Mouse (Mus musculus): Measurements from ENCODE around the gene Pdxdc1. TPM values are rescaled to one million over a fixed set of nuclear protein-coding genes. Genes with fewer than 3 reads are reported as not detected.
"Not testable (repeated sequence)": the region's sequence is repeated elsewhere in the genome, so short reads cannot be mapped to it uniquely, and the experiment has no call there.

Gene Pdxdc1
- polyA plus RNA-seq, 1 experiment from 2014 or later, result 83.6 TPM

DNA sequence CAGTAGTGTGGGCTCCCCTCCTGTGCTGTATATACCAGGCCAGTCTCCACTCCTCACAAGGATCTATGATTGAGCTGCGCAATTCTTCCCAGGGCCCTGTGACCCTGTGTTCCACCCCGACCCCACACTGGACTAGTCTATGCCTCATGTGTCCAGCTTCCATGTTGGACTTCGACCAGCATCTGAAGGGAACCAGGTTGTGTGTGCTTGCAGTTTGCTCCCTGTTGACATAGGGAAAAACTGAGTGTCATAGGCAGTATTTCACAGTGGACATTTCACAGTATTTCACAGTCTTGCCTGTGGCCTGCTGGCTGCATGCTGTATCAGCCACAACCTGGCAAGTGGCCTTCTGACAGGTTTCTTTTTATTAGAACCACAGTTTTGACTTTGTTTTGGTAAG is 89.7 kb downstream of the Pdxdc1 start:
- DNase-seq (ENCODE audit: low read depth, low spot score) (no peak), ATAC-seq (no peak)
- in situ Hi-C loops (cut with MboI; ENCODE audit: low pct_unique_long_range_greater_than_20kb), result no loop called here
- CTCF ChIA-PET, result no interaction called here
- POLR2A ChIA-PET, result interaction anchor here (0.6 kb wide), 2 partner anchors 65 to 524 kb away, joined by 3 read pairs; no protein-coding TSS in a partner anchor
- no peak for TF ChIP-seq CTCF (IDR thresholded peaks at IDR 0.05)
- H3K27me3 ChIP-seq, result no peaks in the 10 kb centered on the region

DNA sequence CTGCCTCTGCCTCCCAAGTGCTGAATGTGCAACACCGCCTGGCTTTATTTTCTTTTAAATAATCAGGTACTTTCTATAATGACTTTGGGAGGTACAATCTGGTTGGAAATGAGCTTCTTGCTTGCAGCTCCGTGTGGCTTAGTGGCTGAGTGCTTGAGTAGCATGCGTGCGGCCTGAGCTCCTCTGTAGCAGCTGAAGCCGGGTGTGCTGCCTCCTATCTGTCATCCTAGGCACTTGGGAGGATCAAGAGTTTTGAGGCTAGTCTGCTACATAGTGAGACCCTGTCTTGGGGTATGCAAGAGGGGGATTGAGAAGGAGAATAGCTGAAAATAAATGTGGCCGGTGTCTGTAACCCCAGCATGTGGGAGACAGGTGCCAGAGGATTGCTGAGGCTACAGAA is 90.8 kb downstream of the Pdxdc1 start:
- DNase-seq (ENCODE audit: low read depth, low spot score), result no peak
- CTCF ChIA-PET, result no interaction called here
- TF ChIP-seq CTCF (IDR thresholded peaks at IDR 0.05), result no peak
- in situ Hi-C loops (cut with MboI; ENCODE audit: low pct_unique_long_range_greater_than_20kb), result no loop called here
- ATAC-seq, result no peak
- POLR2A ChIA-PET, result interaction anchor here (0.7 kb wide), 1 partner anchor 9 kb away, joined by 5 read pairs; no protein-coding TSS in a partner anchor
- H3K27me3 ChIP-seq, result no peaks in the 10 kb centered on the region

DNA sequence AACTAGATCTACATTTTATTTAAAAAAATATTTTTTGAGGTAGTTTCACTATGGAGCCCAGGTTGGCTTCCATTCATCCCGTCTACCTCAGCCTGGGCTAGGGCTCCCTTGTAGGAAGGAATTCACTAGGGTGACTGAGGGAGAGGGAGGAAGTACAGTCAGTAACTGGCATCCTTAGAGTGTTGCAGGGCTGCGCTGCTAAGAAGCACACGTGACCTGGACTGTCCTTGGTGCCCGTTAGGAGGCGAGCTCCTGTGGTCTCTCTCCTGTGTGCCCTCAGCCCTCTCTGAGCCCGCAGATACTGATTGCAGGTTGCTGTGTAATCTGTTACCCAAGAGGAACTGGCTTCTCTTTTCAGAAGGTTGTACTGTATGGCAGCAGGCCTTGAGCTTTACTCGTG is 94.5 kb downstream of the Pdxdc1 start:
- ChIA-PET CTCF (no interaction called here), POLR2A (interaction anchor here (0.9 kb wide), 1 partner anchor 10 kb away, joined by 3 read pairs; the partner anchor contains the start of gene Ntan1)
- DNase-seq (ENCODE audit: low read depth, low spot score) (no peak), ATAC-seq (no peak)
- in situ Hi-C loops (cut with MboI; ENCODE audit: low pct_unique_long_range_greater_than_20kb), result no loop called here
- H3K27me3 ChIP-seq, result no peaks in the 10 kb centered on the region
- TF ChIP-seq CTCF (IDR thresholded peaks at IDR 0.05), result no peak

DNA sequence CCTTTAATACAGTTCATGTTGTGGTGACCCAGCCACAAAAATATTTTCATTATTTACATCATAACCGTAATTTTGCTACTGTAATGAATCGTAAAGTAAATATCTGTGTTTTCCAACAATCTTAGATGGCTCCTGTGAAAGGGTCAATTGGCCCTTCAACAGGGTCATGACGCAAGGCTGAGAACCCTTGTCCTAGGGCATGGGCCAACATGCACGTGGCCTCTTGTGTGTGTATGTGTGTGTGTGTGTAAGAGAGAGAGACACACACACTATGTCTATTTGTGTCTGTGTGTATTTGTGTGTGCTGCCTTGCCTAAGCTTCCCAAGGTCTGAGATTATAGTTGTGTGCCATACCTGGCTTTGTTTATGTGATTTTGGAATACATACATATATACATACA is 95.3 kb downstream of the Pdxdc1 start:
- no peaks in the 10 kb centered on the region for H3K27me3 ChIP-seq
- no peak for DNase-seq (ENCODE audit: low read depth, low spot score)
- ChIA-PET CTCF (no interaction called here), POLR2A (no interaction called here)
- in situ Hi-C loops (cut with MboI; ENCODE audit: low pct_unique_long_range_greater_than_20kb), result no loop called here
- TF ChIP-seq CTCF (IDR thresholded peaks at IDR 0.05), result no peak
- ATAC-seq, result no peak

DNA sequence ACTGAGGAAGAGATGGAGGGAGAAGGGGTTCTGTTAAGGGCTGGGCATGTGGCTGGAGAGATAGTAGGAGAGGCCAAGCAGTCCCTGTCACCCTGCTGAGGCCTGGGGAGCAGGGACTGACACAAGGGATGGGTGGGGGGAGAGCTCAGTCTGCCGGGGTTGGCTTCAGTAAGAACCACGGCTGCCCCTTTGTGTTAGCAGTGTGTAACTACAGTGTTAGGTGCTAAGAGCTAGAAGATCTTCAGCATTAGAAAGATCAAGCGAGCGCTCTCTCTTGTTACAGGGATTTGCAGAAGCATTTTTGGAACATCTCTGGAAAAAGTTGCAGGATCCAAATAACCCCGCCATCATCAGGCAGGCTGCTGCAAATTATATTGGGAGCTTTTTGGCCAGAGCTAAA is 98.3 kb downstream of the Pdxdc1 start:
- ATAC-seq (no peak), DNase-seq (ENCODE audit: low read depth, low spot score) (no peak)
- in situ Hi-C loops (cut with MboI; ENCODE audit: low pct_unique_long_range_greater_than_20kb), result no loop called here
- H3K27me3 ChIP-seq, result no peaks in the 10 kb centered on the region
- POLR2A ChIA-PET, result no interaction called here
- CTCF ChIA-PET, result no interaction called here
- no peak for TF ChIP-seq CTCF (IDR thresholded peaks at IDR 0.05)

DNA sequence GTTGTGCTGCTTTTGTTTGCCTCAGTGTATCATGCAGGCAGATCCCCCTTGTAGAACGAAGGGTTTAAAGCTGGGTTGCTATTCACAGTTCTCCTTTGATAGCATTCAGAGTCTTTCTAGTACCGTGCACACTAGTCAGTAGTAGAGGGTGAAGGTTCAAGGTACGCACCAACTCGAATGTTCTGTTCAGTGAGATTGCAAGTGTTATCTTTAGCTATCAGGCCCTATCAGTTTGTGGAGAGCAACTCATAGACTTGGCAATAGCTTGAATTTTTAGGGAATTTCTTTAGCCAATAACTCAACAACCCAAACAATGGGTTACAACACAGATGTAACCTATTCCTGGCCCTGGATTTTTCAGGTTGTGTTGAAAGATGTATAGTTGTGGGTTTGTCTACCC is 101.7 kb downstream of the Pdxdc1 start:
- TF ChIP-seq CTCF (IDR thresholded peaks at IDR 0.05), result no peak
- ChIA-PET CTCF (interaction anchor here (0.8 kb wide), 1 partner anchor 9 kb away, joined by 4 read pairs; no protein-coding TSS in a partner anchor), POLR2A (no interaction called here)
- in situ Hi-C loops (cut with MboI; ENCODE audit: low pct_unique_long_range_greater_than_20kb), result no loop called here
- H3K27me3 ChIP-seq, result no peaks in the 10 kb centered on the region
- no peak for ATAC-seq
- no peak for DNase-seq (ENCODE audit: low read depth, low spot score)

DNA sequence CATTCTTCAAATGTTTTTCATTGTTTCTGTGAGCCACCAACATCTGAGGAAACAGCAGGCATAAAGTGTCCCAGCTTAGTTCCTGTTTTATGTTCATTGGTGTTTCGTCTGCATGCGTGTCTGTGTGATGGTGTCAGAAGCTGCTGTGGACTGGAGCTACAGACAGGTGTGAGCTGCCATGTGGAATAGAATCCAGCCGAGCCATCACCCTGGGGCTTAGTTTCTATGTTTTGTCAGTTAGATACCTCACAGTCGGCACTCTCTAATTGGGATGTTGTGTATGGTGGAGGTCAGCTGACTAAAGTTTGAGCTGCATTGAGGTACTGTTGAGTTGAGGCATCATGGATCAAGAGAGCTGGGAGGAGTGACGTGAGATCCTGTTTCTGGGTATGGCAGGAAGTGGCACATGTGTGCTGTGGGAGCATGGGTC is 106.2 kb downstream of the Pdxdc1 start:
- no peak for ATAC-seq
- in situ Hi-C loops (cut with MboI; ENCODE audit: low pct_unique_long_range_greater_than_20kb), result loop anchor here (10.0 kb wide), 1 partner anchor 208 kb away; no protein-coding TSS in a partner anchor
- no peaks in the 10 kb centered on the region for H3K27me3 ChIP-seq
- POLR2A ChIA-PET, result interaction anchor here (1.5 kb wide), 1 partner anchor 16 kb away, joined by 3 read pairs; the partner anchor contains the start of gene Rrn3
- DNase-seq (ENCODE audit: low read depth, low spot score), result no peak
- no peak for TF ChIP-seq CTCF (IDR thresholded peaks at IDR 0.05)
- CTCF ChIA-PET, result interaction anchor here (1.7 kb wide), 1 partner anchor 14 kb away, joined by 5 read pairs; no protein-coding TSS in a partner anchor

DNA sequence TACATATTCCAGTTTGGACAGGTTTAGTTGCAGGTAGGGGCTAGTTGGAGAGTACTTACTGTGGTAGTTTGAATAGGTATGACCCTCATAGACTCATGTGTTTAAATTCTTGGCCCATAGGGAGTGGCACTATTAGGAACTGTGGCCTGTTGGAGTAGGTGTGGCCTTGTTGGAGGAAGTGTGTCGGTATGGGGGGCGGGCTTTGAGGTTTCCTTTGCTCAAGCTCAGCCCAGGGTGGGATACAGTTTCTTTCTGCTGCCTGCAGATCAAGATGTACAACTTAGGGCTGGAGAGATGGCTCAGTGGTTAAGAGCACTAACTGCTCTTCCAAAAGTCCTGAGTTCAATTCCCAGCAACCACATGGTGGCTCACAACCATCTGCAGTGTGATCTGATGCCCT is 109.5 kb downstream of the Pdxdc1 start:
- ATAC-seq; DNase-seq (ENCODE audit: low read depth, low spot score); POLR2A ChIA-PET; H3K27me3 ChIP-seq; CTCF ChIA-PET: not testable (repeated sequence)
- in situ Hi-C loops (cut with MboI; ENCODE audit: low pct_unique_long_range_greater_than_20kb), result loop anchor here (10.0 kb wide), 1 partner anchor 211 kb away; no protein-coding TSS in a partner anchor

DNA sequence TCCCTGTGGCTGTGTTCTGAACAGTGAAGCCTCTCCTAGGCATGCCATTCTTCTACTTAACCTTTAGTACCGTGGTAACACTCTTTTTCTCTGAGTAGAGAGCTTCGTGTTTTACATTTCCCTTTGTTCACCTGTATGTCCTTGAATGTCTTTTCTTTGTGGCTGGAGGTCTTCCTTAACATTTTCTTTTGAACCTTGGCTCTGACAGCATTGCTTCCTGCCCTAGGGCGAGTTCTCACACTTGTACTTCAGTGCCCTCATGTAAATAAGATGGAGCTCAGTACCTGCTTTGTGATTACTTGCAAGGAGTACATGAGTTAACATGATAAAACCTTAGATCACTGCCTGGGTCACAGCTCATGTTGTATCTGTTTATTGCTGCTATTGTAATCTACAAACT is 117.0 kb downstream of the Pdxdc1 start:
- in situ Hi-C loops (cut with MboI; ENCODE audit: low pct_unique_long_range_greater_than_20kb), result no loop called here
- POLR2A ChIA-PET, result no interaction called here
- no peak for DNase-seq (ENCODE audit: low read depth, low spot score)
- CTCF ChIA-PET, result interaction anchor here (0.9 kb wide), 1 partner anchor 10 kb away, joined by 3 read pairs; no protein-coding TSS in a partner anchor
- ATAC-seq, result no peak
- H3K27me3 ChIP-seq, result no peaks in the 10 kb centered on the region
- TF ChIP-seq CTCF (IDR thresholded peaks at IDR 0.05), result no peak

Other genes with a start within 250 kb of the Pdxdc1 start
- 34.3 TPM for gene Parn, start 235.0 kb downstream of the Pdxdc1 start, polyA plus RNA-seq (2021)
- gene Bfar, start 231.3 kb downstream of the Pdxdc1 start, polyA plus RNA-seq (2021), result 56.5 TPM
- gene 3110001I22Rik, start 231.2 kb downstream of the Pdxdc1 start, polyA plus RNA-seq (2021), result 5.5 TPM
- gene Pla2g10, start 172.1 kb downstream of the Pdxdc1 start, polyA plus RNA-seq (2021), result not detected
- gene Rrn3, start 122.4 kb downstream of the Pdxdc1 start, polyA plus RNA-seq (2021), result 40.1 TPM
- gene Ntan1, start 84.3 kb downstream of the Pdxdc1 start, polyA plus RNA-seq (2021), result 147 TPM
- 5.5 TPM for gene Mpv17l, start within 50 bp of the Pdxdc1 start, polyA plus RNA-seq (2021)
- gene 2900011O08Rik, start 83.5 kb upstream of the Pdxdc1 start, polyA plus RNA-seq (2021), result 0.04 TPM
- 0.03 TPM for gene Ifitm7, start 83.8 kb upstream of the Pdxdc1 start, polyA plus RNA-seq (2021)